In genomic region chr9:46480080-46480690, GRCm38 (mm10) we compare ENCODE assay signal across 7 mouse cellular contexts.
DNase-seq lines count a peak whose midpoint lies in the region; ATAC-seq lines count a peak whose summit lies in the region.

No protein-coding gene starts in this region.

- DNase-seq in adrenal gland, postnatal 10 days = peak; percentile 78
- peak; percentile 74 to 85 for DNase-seq in cerebellum, postnatal 10 days
- DNase-seq in heart, postnatal 10 days = peak; percentile 30 to 43
- DNase-seq in kidney, postnatal 36 days = peak; percentile 79 to 86
- DNase-seq in c-Kit-positive CD71-positive TER-119-positive erythroid progenitor cells, embryonic 14.5 days (ENCODE audit: low spot score) = no peak

- intact Hi-C loops in heart, postnatal 10 days (cut with DNase I) = no loop called here

- 4% methylated on average over 13 of the region's 13 CpGs for WGBS in midbrain, embryonic 13.5 days

- 0 out of 2 replicates have a peak overlapping the region, but pooled peaks have one; percentile 5 for H3K4me2 ChIP-seq in midbrain, embryonic 13.5 days (replicated peaks)

- no peak overlapping the region for H3K9ac ChIP-seq in midbrain, embryonic 13.5 days (replicated peaks)

- peak overlapping the region; percentile 56; the same call in 1 of the 2 replicates for H3K27ac ChIP-seq in midbrain, embryonic 13.5 days

- H3K27me3 ChIP-seq in midbrain, embryonic 13.5 days = peaks cover 7% of the 10 kb centered on the region; the same call in 1 of the 2 replicates

- H3K4me1 ChIP-seq in midbrain, embryonic 13.5 days (replicated peaks) = peaks cover 41% of the 10 kb centered on the region

- no peaks in the 10 kb centered on the region for H3K9me3 ChIP-seq in midbrain, embryonic 13.5 days

- no peak for ATAC-seq in midbrain, embryonic 13.5 days
- ATAC-seq in erythroid progenitor cell, adult 5-6 weeks (replicated peaks; ENCODE audit: low FRiP score, poor library complexity, severe bottlenecking) = no peak

- no peaks in the 10 kb centered on the region for H3K36me3 ChIP-seq in midbrain, embryonic 13.5 days

- H3K4me3 ChIP-seq in midbrain, embryonic 13.5 days (replicated peaks) = no peak overlapping the region
